Mouse (Mus musculus): ENCODE data around the gene Trim10.

GRCm38 (mm10) chr17:36892362-36892761 lies 23.0 kb downstream of the Trim10 start:
- no peak for TF ChIP-seq GATA1 (IDR thresholded peaks at IDR 0.05; ENCODE audit: borderline replicate concordance, low read length)
- TF ChIP-seq FLI1 (IDR thresholded peaks at IDR 0.05; ENCODE audit: low read length): no peak

All from megakaryocyte, embryonic 14.5 days (primary cell).